Mouse (Mus musculus) liver, adult 2 months (tissue): ENCODE data around the gene 1110008L16Rik. TPM values are rescaled to one million over a fixed set of nuclear protein-coding genes. Genes with fewer than 3 reads are reported as not detected.
"Not testable (repeated sequence)": the region's sequence is repeated elsewhere in the genome, so short reads cannot be mapped to it uniquely, and the experiment has no call there.

Source experiments
- DNase-seq: peaks from one replicate; pipeline ENCODE4 v3.0.0-alpha.2; 2011; ENCODE audit warnings: low read depth, low spot score; ENCODE audit errors: extremely low read depth
- H3K27ac ChIP-seq: fragments of 200-500 bp; replicated peaks from 2 replicates; pipeline ENCODE4 v1.5.1; 2012; ENCODE audit warnings: low read depth, mild to moderate bottlenecking, control low read depth, inconsistent platforms, low read length; ENCODE audit not compliant: insufficient read depth
- H3K27me3 ChIP-seq: fragments of 200-500 bp; 2 replicates; pipeline ENCODE4 v1.6.1; 2012; ENCODE audit warnings: mild to moderate bottlenecking, moderate library complexity, low read length, inconsistent platforms; ENCODE audit not compliant: control insufficient read depth, insufficient read depth
- H3K36me3 ChIP-seq: fragments of 200-500 bp; 2 replicates; pipeline ENCODE4 v1.6.1; 2012; ENCODE audit warnings: low read length, inconsistent platforms; ENCODE audit not compliant: control insufficient read depth, insufficient read depth
- H3K4me1 ChIP-seq: fragments of 200-500 bp; 2 replicates; pipeline ENCODE4 v1.6.1; 2011; ENCODE audit warnings: low read length; ENCODE audit not compliant: control insufficient read depth, insufficient read depth
- H3K4me3 ChIP-seq: fragments of 200-500 bp; 2 replicates; pipeline ENCODE4 v1.5.1; 2011; ENCODE audit warnings: low read depth, mild to moderate bottlenecking, control low read depth, low read length, moderate library complexity; ENCODE audit not compliant: insufficient read depth
- H3K79me2 ChIP-seq: fragments of 200-500 bp; 2 replicates; pipeline ENCODE4 v1.6.1; 2012; ENCODE audit warnings: inconsistent platforms, mild to moderate bottlenecking, low read length, moderate library complexity; ENCODE audit not compliant: control insufficient read depth, insufficient read depth
- H3K9ac ChIP-seq: fragments of 200-500 bp; 2 replicates; pipeline ENCODE4 v1.6.1; 2012; ENCODE audit warnings: low read depth, mild to moderate bottlenecking, control low read depth, inconsistent platforms, low read length
- CTCF ChIP-seq: fragments of 200-500 bp; IDR thresholded peaks from 2 replicates; pipeline ENCODE4 v1.5.1; 2011; ENCODE audit warnings: low read depth, low read length, control low read depth
- POLR2A ChIP-seq: fragments of 200-500 bp; IDR thresholded peaks from 2 replicates; pipeline ENCODE4 v1.6.1; 2011; ENCODE audit warnings: low read length, control low read depth; ENCODE audit not compliant: insufficient read depth; ENCODE audit errors: extremely low read depth
- WGBS: fragments of 180-500 bp; shearing (Covaris S2); methylation state at CpG from one replicate; pipeline ENCODE4 v1.1.7; 2018; 5-methylcytosine and 5-hydroxymethylcytosine counted together
- polyA plus RNA-seq: library from polyadenylated mRNA; depleted of rRNA; stranded (reverse); fragments of >200 nt; gene quantifications from 2 replicates; pipeline ENCODE4 v1.2.3, GENCODE M21; 2012
- total RNA-seq: library from RNA; depleted of rRNA; stranded (reverse); fragments of >200 nt; gene quantifications from 2 replicates; pipeline ENCODE4 v1.2.3, GENCODE M21; 2014

The 1110008L16Rik gene
- total and polyA plus RNA-seq, 2 experiments: 4.6 to 10.7 TPM

- H3K27ac ChIP-seq: no peak overlapping the region
- H3K4me1 ChIP-seq: no peaks in the 10 kb centered on the region
- no peaks in the 10 kb centered on the region for H3K79me2 ChIP-seq
- H3K36me3 ChIP-seq: no peaks in the 10 kb centered on the region
- no peak for DNase-seq
- H3K4me3 ChIP-seq: no peak overlapping the region
- no peak for TF ChIP-seq CTCF
- no peak for TF ChIP-seq POLR2A
- WGBS: 77% methylated on average over 17 of the region's 17 CpGs
- no peak overlapping the region for H3K9ac ChIP-seq
- no peaks in the 10 kb centered on the region for H3K27me3 ChIP-seq
Measured at GRCm38 (mm10) chr12:55389132-55390081, 90.0 kb downstream of the 1110008L16Rik start.

GRCm38 (mm10) chr12:55392120-55392519 is 92.7 kb downstream of the 1110008L16Rik start:
- no peak overlapping the region for H3K9ac ChIP-seq
- H3K79me2 ChIP-seq: no peaks in the 10 kb centered on the region
- H3K4me1 ChIP-seq: no peaks in the 10 kb centered on the region
- H3K4me3 ChIP-seq: no peak overlapping the region
- H3K27me3 ChIP-seq: no peaks in the 10 kb centered on the region
- no peak for DNase-seq
- no peak overlapping the region for H3K27ac ChIP-seq
- H3K36me3 ChIP-seq: no peaks in the 10 kb centered on the region
- TF ChIP-seq POLR2A (no peak), CTCF (no peak)

- H3K4me1 ChIP-seq: peaks cover 4% of the 10 kb centered on the region; the same call in 1 of the 2 replicates
- H3K79me2 ChIP-seq: no peaks in the 10 kb centered on the region
- H3K4me3 ChIP-seq: no peak overlapping the region
- TF ChIP-seq CTCF (no peak), POLR2A (no peak)
- DNase-seq: no peak
- no peak overlapping the region for H3K27ac ChIP-seq
- WGBS: 84% methylated on average over 11 of the region's 11 CpGs
- H3K36me3 ChIP-seq: no peaks in the 10 kb centered on the region
- H3K9ac ChIP-seq: no peak overlapping the region
- no peaks in the 10 kb centered on the region for H3K27me3 ChIP-seq
Measured at GRCm38 (mm10) chr12:55392733-55393577, 93.6 kb downstream of the 1110008L16Rik start.

- H3K27me3 ChIP-seq, DNase-seq, H3K36me3 ChIP-seq, H3K9ac ChIP-seq, H3K4me3 ChIP-seq, H3K4me1 ChIP-seq, H3K27ac ChIP-seq: not testable (repeated sequence)
- H3K79me2 ChIP-seq: peaks cover 11% of the 10 kb centered on the region; the same call in 1 of the 2 replicates
- 96% methylated on average over 14 of the region's 14 CpGs for WGBS
Measured at GRCm38 (mm10) chr12:55395601-55396000, 96.2 kb downstream of the 1110008L16Rik start.

DNA sequence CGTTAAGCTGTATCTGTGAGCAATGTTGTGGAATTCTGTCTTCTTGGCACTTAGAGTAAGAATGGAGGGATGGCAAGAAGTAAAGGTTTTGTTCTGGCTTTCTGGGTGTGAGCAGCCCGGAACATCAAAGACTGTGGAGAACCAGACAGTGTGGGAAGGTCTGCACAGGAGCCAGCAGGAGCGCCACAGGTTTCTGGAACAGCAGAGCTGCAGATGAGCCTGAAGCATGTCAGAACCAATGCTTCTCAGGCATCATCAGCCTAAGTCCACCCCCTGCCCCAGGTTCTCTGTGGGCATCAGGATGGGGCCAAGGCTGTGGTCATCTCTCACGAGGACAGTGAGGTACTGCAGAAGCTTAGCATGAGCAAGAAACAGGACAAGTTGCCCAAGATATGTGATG is 97.2 kb downstream of the 1110008L16Rik start:
- no peaks in the 10 kb centered on the region for H3K36me3 ChIP-seq
- TF ChIP-seq CTCF: no peak
- TF ChIP-seq POLR2A: no peak
- H3K27me3 ChIP-seq: no peaks in the 10 kb centered on the region
- WGBS: 96% methylated on average over 4 of the region's 4 CpGs
- DNase-seq: no peak
- H3K9ac ChIP-seq: no peak overlapping the region
- H3K4me3 ChIP-seq: no peak overlapping the region
- peaks cover 11% of the 10 kb centered on the region; the same call in 1 of the 2 replicates for H3K79me2 ChIP-seq
- peaks cover 7% of the 10 kb centered on the region; the same call in 1 of the 2 replicates for H3K4me1 ChIP-seq
- H3K27ac ChIP-seq: no peak overlapping the region
